10 mouse cellular contexts compared by ENCODE assay signal in the genomic region with DNA sequence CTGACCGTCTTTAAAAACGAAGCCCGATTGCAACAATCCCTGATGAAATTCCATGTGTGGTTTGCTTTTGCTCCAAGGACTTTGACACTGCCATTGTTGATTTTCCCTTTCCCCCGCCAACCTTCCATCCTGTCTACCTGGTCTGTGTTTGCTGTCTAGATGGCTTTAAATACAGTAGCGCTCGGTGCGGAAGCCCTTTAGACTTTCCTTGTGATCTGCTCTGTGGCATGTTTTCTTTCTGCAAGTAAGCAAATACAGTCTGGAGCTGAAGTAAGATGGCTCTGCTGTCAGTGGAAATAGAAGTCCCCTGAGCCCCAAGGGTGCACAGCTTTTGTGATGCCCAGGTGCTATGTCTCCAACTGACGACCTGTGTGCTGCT. TPM values are rescaled to one million over a fixed set of nuclear protein-coding genes. Genes with fewer than 3 reads are reported as not detected.
DNase-seq lines count a peak whose midpoint lies in the region; ATAC-seq and TF ChIP-seq lines count a peak whose summit lies in the region.
"Had no signal": no experiment of that assay in that cellular context is flagged by ENCODE, and none has a peak within 500 bp of the region (broad histone marks: within the 10 kb centered on the region; RNA-seq: fewer than 3 reads in every experiment).

No protein-coding gene starts in this region.

- H3K9me3 ChIP-seq in hindbrain, postnatal 0 days (ENCODE audit: low read length), result no peaks in the 10 kb centered on the region
- H3K9me3 ChIP-seq in stomach, embryonic 16.5 days (replicated peaks; ENCODE audit: control insufficient read depth, low read length), result no peaks in the 10 kb centered on the region

- H3K27me3 ChIP-seq in hindbrain, postnatal 0 days (ENCODE audit: insufficient read depth, low read length), result no peaks in the 10 kb centered on the region
- no peaks in the 10 kb centered on the region for H3K27me3 ChIP-seq in stomach, embryonic 16.5 days (ENCODE audit: control insufficient read depth, insufficient read depth, low read length)

- H3K27ac ChIP-seq in left cerebral cortex, adult 2 months, result peak overlapping the region; percentile 45; the same call in 1 of the 2 replicates
- peak overlapping the region; percentile 59; the same call in 1 of the 2 replicates for H3K27ac ChIP-seq in hindbrain, postnatal 0 days
- H3K27ac ChIP-seq in macrophage, result peak overlapping the region; percentile 94
- no peak overlapping the region; the same call in 1 of the 2 replicates for H3K27ac ChIP-seq in stomach, embryonic 16.5 days (ENCODE audit: low read length)

- H3K36me3 ChIP-seq in hindbrain, postnatal 0 days (ENCODE audit: insufficient read depth, low read length), result peaks cover under 1% of the 10 kb centered on the region; the same call in 1 of the 2 replicates
- no peaks in the 10 kb centered on the region for H3K36me3 ChIP-seq in macrophage (ENCODE audit: inconsistent target)
- no peaks in the 10 kb centered on the region for H3K36me3 ChIP-seq in stomach, embryonic 16.5 days (ENCODE audit: control insufficient read depth, insufficient read depth, low read length)

- H3K4me2 ChIP-seq in hindbrain, postnatal 0 days (ENCODE audit: low read depth, low read length), result no peak overlapping the region
- 0 out of 2 replicates have a peak overlapping the region, but pooled peaks have one; percentile 5 for H3K4me2 ChIP-seq in stomach, embryonic 16.5 days (ENCODE audit: low read depth, low read length)

- ATAC-seq in hindbrain, postnatal 0 days, result no peak
- ATAC-seq in stomach, embryonic 16.5 days (ENCODE audit: insufficient read depth, low FRiP score), result no peak

- intact Hi-C loops in left cerebral cortex, adult 2 months (cut with DNase I), result loop anchor here (5.0 kb wide), 3 partner anchors 329 to 599 kb away; no protein-coding TSS in a partner anchor
- intact Hi-C loops in left cerebral cortex, postnatal 10 days (cut with DNase I), result loop anchor here (2.0 to 5.0 kb wide), 2 partner anchors 324 to 516 kb away; no protein-coding TSS in a partner anchor
- intact Hi-C loops in heart, postnatal 25 days (cut with DNase I), result loop anchor here (5.0 kb wide), 3 partner anchors 34 to 604 kb away; no protein-coding TSS in a partner anchor

- no peak overlapping the region for H3K9ac ChIP-seq in hindbrain, postnatal 0 days (replicated peaks; ENCODE audit: low read length)
- no peak overlapping the region for H3K9ac ChIP-seq in stomach, embryonic 16.5 days (ENCODE audit: low read length)

- no peak overlapping the region for H3K4me3 ChIP-seq in left cerebral cortex, adult 2 months
- H3K4me3 ChIP-seq in hindbrain, postnatal 0 days (ENCODE audit: low read length), result no peak overlapping the region
- H3K4me3 ChIP-seq in macrophage (ENCODE audit: inconsistent target), result peak overlapping the region; percentile 6; the same call in 1 of the 2 replicates
- H3K4me3 ChIP-seq in stomach, embryonic 16.5 days (replicated peaks; ENCODE audit: low read length), result no peak overlapping the region

- no peak for DNase-seq in left cerebral cortex, adult 2 months (ENCODE audit: extremely low spot score in 1 of 2, low spot score in 2 of 2)
- DNase-seq in left cerebral cortex, postnatal 10 days (ENCODE audit: extremely low spot score in 1 of 2, low spot score in 2 of 2), result no peak
- no peak for DNase-seq in hindbrain, postnatal 0 days (ENCODE audit: low spot score)
- no peak for DNase-seq in heart, postnatal 25 days (ENCODE audit: low spot score)
- DNase-seq in spleen, adult 12 weeks (ENCODE audit: low spot score), result no peak
- DNase-seq in kidney, postnatal 36 days, result no peak
- DNase-seq: lung, postnatal 14 days had no signal

- 59% methylated on average over 8 of the region's 8 CpGs for WGBS in hindbrain, postnatal 0 days
- 95% methylated on average over 8 of the region's 8 CpGs for WGBS in macrophage (ENCODE audit: missing documents)
- 46% methylated on average over 8 of the region's 8 CpGs for WGBS in stomach, embryonic 16.5 days

- H3K4me1 ChIP-seq in hindbrain, postnatal 0 days (ENCODE audit: insufficient read depth, low read length), result peaks cover 12% of the 10 kb centered on the region; the same call in 1 of the 2 replicates
- H3K4me1 ChIP-seq in stomach, embryonic 16.5 days (ENCODE audit: control insufficient read depth, insufficient read depth, low read length), result peaks cover 11% of the 10 kb centered on the region; the same call in 1 of the 2 replicates

- TF ChIP-seq CTCF in left cerebral cortex, adult 2 months (IDR thresholded peaks at IDR 0.05), result no peak
- no peak for TF ChIP-seq CTCF in hindbrain, postnatal 0 days (IDR thresholded peaks at IDR 0.05; ENCODE audit: low read depth)

- no peaks in the 10 kb centered on the region for H3K79me2 ChIP-seq in macrophage (ENCODE audit: inconsistent target)

RNA-seq across cellular contexts. Expression of gene Gja10, which starts 31.6 kb away (rescaled TPM):
- total RNA-seq in left cerebral cortex, adult 2 months (2021), result not detected
- not detected for total RNA-seq in left cerebral cortex, postnatal 10 days (2021)
- total RNA-seq in hindbrain, postnatal 0 days (2014; rRNA removed), result not detected in 2 replicates
- 0.09 and 0.13 TPM in 2 replicates for polyA plus RNA-seq in hindbrain, postnatal 0 days (2015; fragmentation: Nextera tagmentation; extraction: Ambion mirVana)
- total RNA-seq in macrophage (2018; cell fraction: chromatin; rRNA removed), result not detected
- not detected for total RNA-seq in macrophage (2018; cell fraction: cytosol; rRNA removed)
- not detected for total RNA-seq in macrophage (2018; cell fraction: nucleus; rRNA removed)
- not detected in 3 replicates for polyA plus RNA-seq in macrophage (2018)
- not detected in 2 replicates for polyA plus RNA-seq in stomach, embryonic 16.5 days (2015; fragmentation: Nextera tagmentation; extraction: Ambion mirVana)
- not detected for total RNA-seq in heart, postnatal 25 days (2021)
- total RNA-seq: granulocyte monocyte progenitor cell, adult 5-6 weeks had no signal

RNA-seq across cellular contexts. Expression of gene Casp8ap2, which starts 44.3 kb away (rescaled TPM):
- 10 to 100 TPM in 1 of 2 experiments, 1 to 10 TPM in 1; 9.0 to 10.8 TPM for total RNA-seq in left cerebral cortex, adult 2 months (2021)
- total RNA-seq in left cerebral cortex, postnatal 10 days (2021), result 1 to 10 TPM; 9.2 to 10.0 TPM
- 35.6 and 95.4 TPM in 2 replicates for total RNA-seq in hindbrain, postnatal 0 days (2014; rRNA removed)
- polyA plus RNA-seq in hindbrain, postnatal 0 days (2015; fragmentation: Nextera tagmentation; extraction: Ambion mirVana), result 31.1 and 32.2 TPM in 2 replicates
- total RNA-seq in macrophage (2018; cell fraction: chromatin; rRNA removed), result 10 to 100 TPM in 20 of 26 experiments, 1 to 10 TPM in 6; 3.4 to 52.2 (median 24.5) TPM
- 10 to 100 TPM in 18 of 26 experiments, 1 to 10 TPM in 8; 3.1 to 16.7 (median 12.5) TPM for total RNA-seq in macrophage (2018; cell fraction: cytosol; rRNA removed)
- 10 to 100 TPM in 19 of 26 experiments, 1 to 10 TPM in 7; 3.6 to 56.0 (median 13.7) TPM for total RNA-seq in macrophage (2018; cell fraction: nucleus; rRNA removed)
- 9.0 to 12.1 TPM (median 10.9 TPM) in 3 replicates for polyA plus RNA-seq in macrophage (2018)
- 33.7 and 41.0 TPM in 2 replicates for polyA plus RNA-seq in stomach, embryonic 16.5 days (2015; fragmentation: Nextera tagmentation; extraction: Ambion mirVana)
- 1 to 10 TPM; 5.6 to 5.9 TPM for total RNA-seq in heart, postnatal 25 days (2021)
